Mouse (Mus musculus) embryonic facial prominence, embryonic 15.5 days (tissue): ENCODE results near the gene Armh3. TPM values are rescaled to one million over a fixed set of nuclear protein-coding genes. Genes with fewer than 3 reads are reported as not detected.

Experiments used
- ATAC-seq: fragments of 200-750 bp; cut with Nextera tagmentation; 2 replicates; pipeline ENCODE4 v1.8.0; 2017; ENCODE audit warnings: low read depth, moderate TSS enrichment; ENCODE audit not compliant: insufficient number of reproducible peaks, low FRiP score, low TSS enrichment
- H3K27ac ChIP-seq: fragments of 300-500 bp; sonication (generic); replicated peaks from 2 replicates; pipeline ENCODE4 v1.5.1; 2015; ENCODE audit warnings: mild to moderate bottlenecking, inconsistent platforms
- H3K27me3 ChIP-seq: fragments of 300-500 bp; sonication (generic); 2 replicates; pipeline ENCODE4 v1.6.1; 2015; ENCODE audit warnings: inconsistent platforms
- H3K36me3 ChIP-seq: fragments of 300-500 bp; sonication (generic); 2 replicates; pipeline ENCODE4 v1.6.1; 2015; ENCODE audit warnings: mild to moderate bottlenecking, inconsistent platforms
- H3K4me1 ChIP-seq: fragments of 300-500 bp; sonication (generic); 2 replicates; pipeline ENCODE4 v1.6.1; 2015; ENCODE audit warnings: inconsistent platforms
- H3K4me2 ChIP-seq: fragments of 300-500 bp; sonication (generic); replicated peaks from 2 replicates; pipeline ENCODE4 v1.6.1; 2015; ENCODE audit warnings: mild to moderate bottlenecking, inconsistent platforms
- H3K4me3 ChIP-seq: fragments of 300-500 bp; sonication (generic); replicated peaks from 2 replicates; pipeline ENCODE4 v1.5.1; 2015; ENCODE audit warnings: mild to moderate bottlenecking, inconsistent platforms
- H3K9ac ChIP-seq: fragments of 300-500 bp; sonication (generic); 2 replicates; pipeline ENCODE4 v1.6.1; 2015; ENCODE audit warnings: inconsistent platforms
- H3K9me3 ChIP-seq: fragments of 300-500 bp; sonication (generic); replicated peaks from 2 replicates; pipeline ENCODE4 v1.6.1; 2016; ENCODE audit warnings: inconsistent platforms
- WGBS: fragments of 180-500 bp; shearing (Covaris S2); methylation state at CpG from one replicate; pipeline ENCODE4 v1.1.7; 2015; 5-methylcytosine and 5-hydroxymethylcytosine counted together
- polyA plus RNA-seq: library from polyadenylated mRNA; unstranded; fragments of >200 nt; fragmentation: Nextera tagmentation; extraction: Ambion mirVana; gene quantifications from 2 replicates; pipeline ENCODE4 v1.2.1, GENCODE M21; 2015

Gene Armh3
- polyA plus RNA-seq, 1 experiment from 2014 or later: 20.5 TPM

GRCm38 (mm10) chr19:46041299-46041932, 43.1 kb upstream of the Armh3 start:
- H3K36me3 ChIP-seq: peaks cover 2% of the 10 kb centered on the region; the same call in 1 of the 2 replicates
- peak overlapping the region; percentile 72 for H3K4me3 ChIP-seq
- H3K4me1 ChIP-seq: peaks cover 76% of the 10 kb centered on the region
- H3K27ac ChIP-seq: peak overlapping the region; percentile 100
- H3K27me3 ChIP-seq: no peaks in the 10 kb centered on the region
- no peak for ATAC-seq
- peak overlapping the region; percentile 51 for H3K9ac ChIP-seq
- H3K4me2 ChIP-seq: peak overlapping the region; percentile 84
- WGBS: 14% methylated on average over 7 of the region's 7 CpGs
- no peaks in the 10 kb centered on the region for H3K9me3 ChIP-seq

GRCm38 (mm10) chr19:46040149-46040902, 42.0 kb upstream of the Armh3 start:
- no peaks in the 10 kb centered on the region for H3K9me3 ChIP-seq
- H3K4me3 ChIP-seq: peak overlapping the region; percentile 66
- WGBS: 33% methylated on average over 14 of the region's 14 CpGs
- peaks cover 74% of the 10 kb centered on the region for H3K4me1 ChIP-seq
- no peaks in the 10 kb centered on the region for H3K27me3 ChIP-seq
- H3K4me2 ChIP-seq: peak overlapping the region; percentile 84
- H3K27ac ChIP-seq: peak overlapping the region; percentile 100
- no peak for ATAC-seq
- H3K36me3 ChIP-seq: peaks cover 13% of the 10 kb centered on the region
- H3K9ac ChIP-seq: no peak overlapping the region

- Histone ChIP-seq H3K4me1 (peaks cover 74% of the 10 kb centered on the region), H3K9ac (peak overlapping the region; percentile 82), H3K27ac (peak overlapping the region; percentile 100), H3K4me3 (peak overlapping the region; percentile 66), H3K27me3 (no peaks in the 10 kb centered on the region), H3K4me2 (peak overlapping the region; percentile 84), H3K36me3 (peaks cover 21% of the 10 kb centered on the region), H3K9me3 (no peaks in the 10 kb centered on the region)
- under 1% methylated on average over 30 of the region's 30 CpGs for WGBS
- ATAC-seq: peak; percentile 84
These were observed 41.2 kb upstream of the Armh3 start for GRCm38 (mm10) chr19:46039478-46039877.

- ATAC-seq: 0 out of 2 replicates have a peak, but pooled peaks have one; percentile 18
- Histone ChIP-seq H3K4me2 (peak overlapping the region; percentile 84), H3K4me1 (peaks cover 71% of the 10 kb centered on the region), H3K27ac (peak overlapping the region; percentile 100), H3K27me3 (no peaks in the 10 kb centered on the region), H3K9me3 (no peaks in the 10 kb centered on the region), H3K4me3 (peak overlapping the region; percentile 66), H3K36me3 (peaks cover 27% of the 10 kb centered on the region), H3K9ac (peak overlapping the region; percentile 82)
- WGBS: 0% methylated on average over 15 of the region's 17 CpGs
These were observed 40.6 kb upstream of the Armh3 start for GRCm38 (mm10) chr19:46038851-46039260.

- Histone ChIP-seq H3K4me1 (peaks cover 64% of the 10 kb centered on the region), H3K27me3 (no peaks in the 10 kb centered on the region), H3K4me3 (peak overlapping the region; percentile 66), H3K9me3 (no peaks in the 10 kb centered on the region), H3K9ac (peak overlapping the region; percentile 82), H3K36me3 (peaks cover 34% of the 10 kb centered on the region), H3K4me2 (peak overlapping the region; percentile 84), H3K27ac (peak overlapping the region; percentile 100)
- WGBS: 3% methylated on average over 13 of the region's 13 CpGs
- no peak for ATAC-seq
These were observed 39.9 kb upstream of the Armh3 start for GRCm38 (mm10) chr19:46037925-46038850.

- ATAC-seq: no peak
These were observed 39.1 kb upstream of the Armh3 start for GRCm38 (mm10) chr19:46037243-46037924.

GRCm38 (mm10) chr19:46036477-46037242, 38.4 kb upstream of the Armh3 start:
- Histone ChIP-seq H3K36me3 (peaks cover 49% of the 10 kb centered on the region), H3K27ac (peak overlapping the region; percentile 100), H3K9me3 (no peaks in the 10 kb centered on the region), H3K4me2 (peak overlapping the region; percentile 84), H3K27me3 (no peaks in the 10 kb centered on the region), H3K4me3 (peak overlapping the region; percentile 66), H3K9ac (peak overlapping the region; percentile 82), H3K4me1 (peaks cover 49% of the 10 kb centered on the region)
- ATAC-seq: no peak
- WGBS: 74% methylated on average over 13 of the region's 13 CpGs

More at GRCm38 (mm10) chr19:46037243-46037924, 39.1 kb upstream of the Armh3 start:
- peaks cover 42% of the 10 kb centered on the region for H3K36me3 ChIP-seq
- peak overlapping the region; percentile 66 for H3K4me3 ChIP-seq
- H3K27me3 ChIP-seq: no peaks in the 10 kb centered on the region
- WGBS: 22% methylated on average over 6 of the region's 6 CpGs
- H3K9me3 ChIP-seq: no peaks in the 10 kb centered on the region
- H3K4me1 ChIP-seq: peaks cover 56% of the 10 kb centered on the region
- peak overlapping the region; percentile 100 for H3K27ac ChIP-seq
- peak overlapping the region; percentile 84 for H3K4me2 ChIP-seq
- H3K9ac ChIP-seq: peak overlapping the region; percentile 82

- H3K27me3 ChIP-seq: no peaks in the 10 kb centered on the region
- WGBS: 86% methylated on average over 13 of the region's 13 CpGs
- H3K9me3 ChIP-seq: no peaks in the 10 kb centered on the region
- no peak overlapping the region for H3K4me2 ChIP-seq
- H3K9ac ChIP-seq: no peak overlapping the region
- no peak overlapping the region for H3K4me3 ChIP-seq
- no peak for ATAC-seq
- peaks cover 54% of the 10 kb centered on the region for H3K36me3 ChIP-seq
- H3K27ac ChIP-seq: no peak overlapping the region
- peaks cover 42% of the 10 kb centered on the region for H3K4me1 ChIP-seq
These were observed 37.7 kb upstream of the Armh3 start for GRCm38 (mm10) chr19:46035971-46036370.

- Histone ChIP-seq H3K4me3 (no peak overlapping the region), H3K36me3 (peaks cover 68% of the 10 kb centered on the region)
- WGBS: 93% methylated on average over 11 of the region's 11 CpGs
These were observed 35.6 kb upstream of the Armh3 start for GRCm38 (mm10) chr19:46033911-46034310.

More at GRCm38 (mm10) chr19:46033911-46034310, 35.6 kb upstream of the Armh3 start:
- Histone ChIP-seq H3K4me1 (peaks cover 28% of the 10 kb centered on the region), H3K9me3 (0 out of 2 replicates have a peak, but pooled peaks cover 2% of the 10 kb centered on the region), H3K4me2 (no peak overlapping the region), H3K27me3 (no peaks in the 10 kb centered on the region), H3K27ac (no peak overlapping the region), H3K9ac (no peak overlapping the region)
- ATAC-seq: no peak
